13 mouse cellular contexts compared by ENCODE assay signal in the genomic region with DNA sequence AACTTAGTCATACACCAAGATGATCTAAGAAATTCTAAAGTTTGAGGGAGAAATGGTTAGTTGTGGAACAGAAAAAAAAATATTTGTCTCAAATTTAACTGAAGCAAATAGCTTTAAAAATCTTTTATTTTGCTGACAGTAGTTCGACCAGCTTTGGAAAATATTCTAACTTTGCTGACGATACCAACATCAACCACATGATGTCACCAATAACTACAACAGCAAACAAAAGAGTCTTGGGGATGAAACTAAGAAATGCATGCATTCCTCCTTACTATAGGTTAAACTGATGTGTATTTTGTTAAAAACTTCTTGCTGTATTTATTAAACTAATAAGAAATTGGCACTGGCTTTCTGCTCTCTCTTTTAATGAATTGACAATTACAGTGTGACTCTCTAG.
DNase-seq lines count a peak whose midpoint lies in the region; ATAC-seq and TF ChIP-seq lines count a peak whose summit lies in the region.
"Had no signal": no experiment of that assay in that cellular context is flagged by ENCODE, and none has a peak within 500 bp of the region (broad histone marks: within the 10 kb centered on the region; RNA-seq: fewer than 3 reads in every experiment).

No protein-coding gene starts in this region.

- TF ChIP-seq POLR2A in heart, adult 2 months (IDR thresholded peaks at IDR 0.05; ENCODE audit: insufficient read depth, low read depth, low read length), result no peak

- no peak for TF ChIP-seq EP300 in heart, adult 2 months (IDR thresholded peaks at IDR 0.05; ENCODE audit: insufficient read depth, low read depth, low read length)
- TF ChIP-seq EP300 in liver, postnatal 0 days (IDR thresholded peaks at IDR 0.05; ENCODE audit: low read depth), result no peak

- no peaks in the 10 kb centered on the region for H3K4me1 ChIP-seq in heart, adult 2 months (ENCODE audit: control insufficient read depth, insufficient read depth, low read length)
- H3K4me1 ChIP-seq in liver, postnatal 0 days (ENCODE audit: insufficient read depth), result no peaks in the 10 kb centered on the region
- H3K4me1 ChIP-seq in liver, embryonic 12.5 days, result no peaks in the 10 kb centered on the region
- no peaks in the 10 kb centered on the region for H3K4me1 ChIP-seq in embryonic facial prominence, embryonic 14.5 days (ENCODE audit: control insufficient read depth, insufficient read depth, low read length)
- H3K4me1 ChIP-seq in heart, embryonic 10.5 days, result no peaks in the 10 kb centered on the region

- 19% methylated on average over 2 of the region's 2 CpGs for whole genome bisulfite sequencing in heart, adult 2 months
- WGBS in liver, postnatal 0 days (ENCODE audit: insufficient replicate concordance), result 48% methylated on average over 2 of the region's 2 CpGs
- 35% methylated on average over 2 of the region's 2 CpGs for WGBS in liver, embryonic 12.5 days (ENCODE audit: insufficient replicate concordance)
- 37% methylated on average over 2 of the region's 2 CpGs for WGBS in embryonic facial prominence, embryonic 14.5 days
- WGBS in heart, embryonic 10.5 days, result 45% methylated on average over 2 of the region's 2 CpGs

- DNase-seq in heart, adult 2 months, result no peak
- no peak for DNase-seq in heart, adult 11 months
- DNase-seq in liver, postnatal 0 days, result no peak
- peak; percentile 7 for DNase-seq in MN1 (ENCODE audit: low spot score)
- peak; percentile 22 for DNase-seq in embryonic facial prominence, embryonic 14.5 days (ENCODE audit: low spot score)
- DNase-seq in heart, embryonic 10.5 days (ENCODE audit: low spot score), result no peak
- DNase-seq in urinary bladder, postnatal 14 days (ENCODE audit: low spot score), result no peak
- DNase-seq: adrenal gland, adult 8-10 months; cerebellum, postnatal 36 days; kidney, postnatal 14 days had no signal

- intact Hi-C loops in heart, adult 2 months (cut with DNase I), result no loop called here

- no peak overlapping the region for H3K4me3 ChIP-seq in heart, adult 2 months
- no peak overlapping the region for H3K4me3 ChIP-seq in liver, postnatal 0 days (ENCODE audit: low read depth, low read length)
- no peak overlapping the region for H3K4me3 ChIP-seq in liver, embryonic 12.5 days
- no peak overlapping the region for H3K4me3 ChIP-seq in embryonic facial prominence, embryonic 14.5 days (ENCODE audit: low read depth, low read length)
- H3K4me3 ChIP-seq in heart, embryonic 10.5 days, result no peak overlapping the region

- no peaks in the 10 kb centered on the region for H3K79me2 ChIP-seq in heart, adult 2 months (replicated peaks; ENCODE audit: control insufficient read depth, insufficient read depth, low read length)

- no peak for ATAC-seq in liver, postnatal 0 days
- ATAC-seq in liver, embryonic 12.5 days, result no peak
- no peak for ATAC-seq in embryonic facial prominence, embryonic 14.5 days (ENCODE audit: low read depth)
- ATAC-seq: CD4-positive, CD25-positive, alpha-beta regulatory T cell, adult 4 months; inflammation-experienced regulatory T-cells, adult 6 months had no signal

- no peak overlapping the region for H3K9ac ChIP-seq in heart, adult 2 months (ENCODE audit: low read depth, low read length)
- no peak overlapping the region for H3K9ac ChIP-seq in liver, postnatal 0 days (replicated peaks)
- H3K9ac ChIP-seq in liver, embryonic 12.5 days, result no peak overlapping the region
- H3K9ac ChIP-seq in embryonic facial prominence, embryonic 14.5 days (ENCODE audit: low read depth, low read length), result no peak overlapping the region

- H3K27me3 ChIP-seq in heart, adult 2 months (ENCODE audit: control insufficient read depth, insufficient read depth, low read length), result no peaks in the 10 kb centered on the region
- H3K27me3 ChIP-seq in liver, postnatal 0 days (ENCODE audit: insufficient read depth, low read length), result no peaks in the 10 kb centered on the region
- no peaks in the 10 kb centered on the region for H3K27me3 ChIP-seq in liver, embryonic 12.5 days (replicated peaks)
- H3K27me3 ChIP-seq in embryonic facial prominence, embryonic 14.5 days (replicated peaks; ENCODE audit: control insufficient read depth, insufficient read depth, low read length), result no peaks in the 10 kb centered on the region
- no peaks in the 10 kb centered on the region for H3K27me3 ChIP-seq in heart, embryonic 10.5 days (ENCODE audit: insufficient read depth, poor library complexity, severe bottlenecking)

- H3K9me3 ChIP-seq in liver, postnatal 0 days (ENCODE audit: low read length), result no peaks in the 10 kb centered on the region
- H3K9me3 ChIP-seq in liver, embryonic 12.5 days (replicated peaks), result no peaks in the 10 kb centered on the region
- H3K9me3 ChIP-seq in embryonic facial prominence, embryonic 14.5 days (ENCODE audit: control insufficient read depth, low read length), result no peaks in the 10 kb centered on the region
- no peaks in the 10 kb centered on the region for H3K9me3 ChIP-seq in heart, embryonic 10.5 days

- peak; percentile 46 for TF ChIP-seq CTCF in heart, adult 2 months (IDR thresholded peaks at IDR 0.05)
- TF ChIP-seq CTCF in liver, postnatal 0 days (IDR thresholded peaks at IDR 0.05; ENCODE audit: low read depth), result 0 out of 2 replicates have a peak, but pooled peaks have one; percentile 11

- no peak overlapping the region for H3K4me2 ChIP-seq in liver, postnatal 0 days (ENCODE audit: low read depth, low read length)
- H3K4me2 ChIP-seq in liver, embryonic 12.5 days, result no peak overlapping the region
- no peak overlapping the region for H3K4me2 ChIP-seq in embryonic facial prominence, embryonic 14.5 days (ENCODE audit: low read depth, low read length)

- H3K36me3 ChIP-seq in heart, adult 2 months (ENCODE audit: control insufficient read depth, insufficient read depth, low read length), result no peaks in the 10 kb centered on the region
- no peaks in the 10 kb centered on the region for H3K36me3 ChIP-seq in liver, postnatal 0 days (replicated peaks; ENCODE audit: insufficient read depth, low read length)
- no peaks in the 10 kb centered on the region for H3K36me3 ChIP-seq in liver, embryonic 12.5 days
- no peaks in the 10 kb centered on the region for H3K36me3 ChIP-seq in embryonic facial prominence, embryonic 14.5 days (ENCODE audit: control insufficient read depth, insufficient read depth, low read length)
- no peaks in the 10 kb centered on the region for H3K36me3 ChIP-seq in heart, embryonic 10.5 days

- H3K27ac ChIP-seq in heart, adult 2 months, result no peak overlapping the region
- H3K27ac ChIP-seq in liver, postnatal 0 days (ENCODE audit: low read depth), result no peak overlapping the region
- no peak overlapping the region for H3K27ac ChIP-seq in liver, embryonic 12.5 days
- H3K27ac ChIP-seq in embryonic facial prominence, embryonic 14.5 days (replicated peaks; ENCODE audit: low read depth, low read length), result no peak overlapping the region
- no peak overlapping the region for H3K27ac ChIP-seq in heart, embryonic 10.5 days

Comparison
In these comparisons a context has a peak if more than half of its experiments do, and no peak if none do; other contexts are left out.
1. DNase-seq: peak in MN1 (single experiment) and embryonic facial prominence, embryonic 14.5 days (single experiment); none in heart, adult 2 months (0 of 2), heart, adult 11 months (single experiment), liver, postnatal 0 days (single experiment), heart, embryonic 10.5 days (single experiment) and urinary bladder, postnatal 14 days (single experiment).